Comparison of ENCODE assay signal across 25 mouse cellular contexts in genomic region chr2:164119503-164119902, GRCm38 (mm10). TPM values are rescaled to one million over a fixed set of nuclear protein-coding genes. Genes with fewer than 3 reads are reported as not detected.
"Had no signal": no experiment of that assay in that cellular context is flagged by ENCODE, and none has a peak within 500 bp of the region (broad histone marks: within the 10 kb centered on the region; RNA-seq: fewer than 3 reads in every experiment).

No protein-coding gene starts in this region.

- H3K4me3 ChIP-seq: gastrocnemius, adult 2 months; heart, adult 2 months; heart, embryonic 13.5 days; heart, embryonic 15.5 days; hindbrain, embryonic 10.5 days; hindbrain, embryonic 12.5 days; intestine, embryonic 15.5 days; layer of hippocampus, adult 2 months; limb, embryonic 10.5 days; limb, embryonic 12.5 days; liver, embryonic 13.5 days had no signal

- H3K27ac ChIP-seq: gastrocnemius, adult 2 months; heart, adult 2 months; heart, embryonic 13.5 days; heart, embryonic 15.5 days; hindbrain, embryonic 10.5 days; hindbrain, embryonic 12.5 days; hindbrain, embryonic 14.5 days; intestine, embryonic 15.5 days; layer of hippocampus, adult 2 months; limb, embryonic 10.5 days; limb, embryonic 12.5 days; liver, embryonic 13.5 days had no signal

- ATAC-seq: hindbrain, embryonic 16.5 days; inflammation-experienced regulatory T-cells, adult 6 months; intestine, embryonic 15.5 days; intestine, postnatal 0 days had no signal

- DNase-seq: gastrocnemius, adult 2 months; gastrocnemius, postnatal 10 days; gastrocnemius, postnatal 25 days; heart, adult 2 months; heart, postnatal 14 days; heart, postnatal 36 days; kidney, adult 18-20 months; kidney, adult 8-10 months; kidney, postnatal 10 days; kidney, postnatal 25 days; kidney, postnatal 4 days; liver; liver, embryonic 13.5 days had no signal

RNA-seq across cellular contexts. Expression of gene Kcns1, which starts 51.4 kb away (rescaled TPM):
- total RNA-seq: heart, adult 2 months; heart, postnatal 14 days; heart, postnatal 36 days had no signal
